Mouse (Mus musculus) liver, postnatal 0 days (tissue): ENCODE data around the gene Pde12. TPM values are rescaled to one million over a fixed set of nuclear protein-coding genes. Genes with fewer than 3 reads are reported as not detected.

ENCODE experiments used
- ATAC-seq: fragments of 200-750 bp; cut with Nextera tagmentation; 2 replicates; pipeline ENCODE4 v1.8.0; 2017; ENCODE audit warnings: mild to moderate bottlenecking, moderate library complexity
- DNase-seq: peaks from one replicate; pipeline ENCODE4 v3.0.0-alpha.2; 2016
- H3K27ac ChIP-seq: fragments of 300-500 bp; sonication (generic); 2 replicates; pipeline ENCODE4 v1.5.1; 2014; ENCODE audit warnings: antibody characterized with exemption, moderate library complexity, mild to moderate bottlenecking, low read depth
- H3K27me3 ChIP-seq: fragments of 300-500 bp; sonication (generic); 2 replicates; pipeline ENCODE4 v1.6.1; 2014; ENCODE audit warnings: low read length, control low read depth, mixed read lengths; ENCODE audit not compliant: insufficient read depth
- H3K36me3 ChIP-seq: fragments of 300-500 bp; sonication (generic); replicated peaks from 2 replicates; pipeline ENCODE4 v1.6.1; 2014; ENCODE audit warnings: mild to moderate bottlenecking, control low read depth, low read length, moderate library complexity, mixed read lengths; ENCODE audit not compliant: insufficient read depth
- H3K4me1 ChIP-seq: fragments of 300-500 bp; sonication (generic); 2 replicates; pipeline ENCODE4 v1.6.1; 2014; ENCODE audit warnings: antibody characterized with exemption, mild to moderate bottlenecking, control low read depth; ENCODE audit not compliant: insufficient read depth
- H3K4me2 ChIP-seq: fragments of 300-500 bp; sonication (generic); 2 replicates; pipeline ENCODE4 v1.6.1; 2014; ENCODE audit warnings: low read depth, mild to moderate bottlenecking, low read length, moderate library complexity, mixed read lengths
- H3K4me3 ChIP-seq: fragments of 300-500 bp; sonication (generic); 2 replicates; pipeline ENCODE4 v1.5.1; 2014; ENCODE audit warnings: low read depth, low read length
- H3K9ac ChIP-seq: fragments of 300-500 bp; sonication (generic); replicated peaks from 2 replicates; pipeline ENCODE4 v1.6.1; 2014; ENCODE audit warnings: mild to moderate bottlenecking, moderate library complexity
- H3K9me3 ChIP-seq: fragments of 300-500 bp; sonication (generic); 2 replicates; pipeline ENCODE4 v1.6.1; 2016; ENCODE audit warnings: mild to moderate bottlenecking, control low read depth, low read length, mixed read lengths
- CTCF ChIP-seq: sonication (generic); IDR thresholded peaks from 2 replicates; pipeline ENCODE4 v1.5.1; 2016; ENCODE audit warnings: antibody characterized with exemption, low read depth
- EP300 ChIP-seq: IDR thresholded peaks from 2 replicates; pipeline ENCODE4 v1.6.1; 2016; ENCODE audit warnings: antibody characterized with exemption, low read depth, mild to moderate bottlenecking
- WGBS: fragments of 180-500 bp; shearing (Covaris S2); extraction: QIAGEN DNeasy Blood & Tissue Kit; methylation state at CpG from one replicate; pipeline ENCODE4 v1.1.7; 2014; ENCODE audit not compliant: insufficient replicate concordance; 5-methylcytosine and 5-hydroxymethylcytosine counted together
- microRNA-seq: library from miRNA; unstranded; fragments of <30 nt; microRNA quantifications from one replicate; pipeline ENCODE4, GENCODE M21; 2016
- polyA plus RNA-seq: library from polyadenylated mRNA; unstranded; fragments of >200 nt; fragmentation: Nextera tagmentation; extraction: Ambion mirVana; gene quantifications from 2 replicates; pipeline ENCODE4 v1.2.1, GENCODE M21; 2015

The Pde12 gene
- polyA plus RNA-seq, 1 experiment from 2014 or later, result 4.3 TPM

DNA sequence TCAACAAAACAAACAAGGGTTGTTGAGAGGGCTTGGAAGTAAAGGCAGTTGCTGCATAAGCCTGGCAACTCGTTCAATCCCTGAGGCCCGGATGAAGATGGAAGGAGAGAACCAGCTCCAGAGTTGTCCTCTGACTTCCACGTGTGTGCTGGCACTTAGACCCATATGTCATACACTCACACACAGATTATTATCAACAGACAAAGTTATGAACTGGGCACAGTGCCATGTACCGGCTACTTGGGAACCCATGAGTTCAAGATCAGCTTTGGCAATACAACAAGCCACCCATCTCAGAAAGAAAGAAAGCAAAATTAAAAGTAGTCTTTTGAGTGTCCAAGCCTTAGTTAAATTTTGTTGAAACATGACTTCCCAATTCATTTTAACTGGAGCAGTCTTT is 44.4 kb downstream of the Pde12 start:
- H3K4me2 ChIP-seq, result no peak overlapping the region
- no peak for TF ChIP-seq EP300
- TF ChIP-seq CTCF, result no peak
- DNase-seq, result no peak
- no peaks in the 10 kb centered on the region for H3K4me1 ChIP-seq
- no peak overlapping the region for H3K4me3 ChIP-seq
- WGBS, result 76% methylated on average over 4 of the region's 4 CpGs
- peaks cover 65% of the 10 kb centered on the region for H3K36me3 ChIP-seq
- no peak for ATAC-seq
- H3K9ac ChIP-seq, result no peak overlapping the region
- H3K27me3 ChIP-seq, result no peaks in the 10 kb centered on the region
- no peaks in the 10 kb centered on the region for H3K9me3 ChIP-seq
- no peak overlapping the region for H3K27ac ChIP-seq

DNA sequence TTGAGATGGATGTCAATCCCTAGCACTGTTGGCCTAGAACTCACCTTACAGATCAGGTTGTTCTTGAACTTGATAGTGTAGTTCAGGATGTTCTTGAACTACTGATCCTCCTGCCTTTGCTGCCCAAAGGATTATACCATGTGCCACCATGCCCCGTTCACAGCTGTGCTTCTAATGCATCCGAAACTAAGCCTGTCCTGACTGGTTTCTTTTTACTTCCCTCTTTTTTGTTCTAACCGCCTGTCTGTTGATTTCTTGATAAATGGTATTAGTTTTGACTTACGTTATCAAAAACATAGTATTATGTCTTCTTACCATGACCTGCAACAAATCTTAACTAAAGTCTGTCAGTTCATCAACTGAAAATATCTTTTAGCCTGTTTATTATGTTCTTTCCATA is 59.0 kb downstream of the Pde12 start:
- no peak for ATAC-seq
- 53% methylated on average over 4 of the region's 4 CpGs for WGBS
- Histone ChIP-seq H3K4me3 (no peak overlapping the region), H3K4me2 (no peak overlapping the region), H3K9me3 (no peaks in the 10 kb centered on the region), H3K36me3 (peaks cover 64% of the 10 kb centered on the region), H3K4me1 (no peaks in the 10 kb centered on the region), H3K27ac (no peak overlapping the region), H3K27me3 (no peaks in the 10 kb centered on the region), H3K9ac (no peak overlapping the region)
- TF ChIP-seq EP300 (no peak), CTCF (no peak)
- DNase-seq, result no peak

Small RNA genes lying within 50 kb of the gene (microRNA-seq; reads per million reads assigned to microRNA genes)
- not detected for gene Mir7672

Other genes with a start within 250 kb of the Pde12 start
- 11.7 and 12.3 TPM in 2 replicates for gene Slmap, start 135.0 kb downstream of the Pde12 start, polyA plus RNA-seq
- 9.9 and 11.8 TPM in 2 replicates for gene Dennd6a, start 96.0 kb downstream of the Pde12 start, polyA plus RNA-seq
- 196 and 201 TPM in 2 replicates for gene Arf4, start 31.8 kb downstream of the Pde12 start, polyA plus RNA-seq
- gene Dnah12, start 23.4 kb upstream of the Pde12 start, polyA plus RNA-seq, result 0.02 and 0.04 TPM in 2 replicates
- 0.14 TPM in 1 of 2 replicates, not detected in the other for gene Asb14, start 224.7 kb upstream of the Pde12 start, polyA plus RNA-seq